Mouse (Mus musculus): Measurements from ENCODE around the gene Rpap3. TPM values are rescaled to one million over a fixed set of nuclear protein-coding genes. Genes with fewer than 3 reads are reported as not detected.

Gene Rpap3
- total RNA-seq, 2 experiments from 2014 or later: 11.5 to 12.4 TPM

- intact Hi-C loops (cut with DNase I): no loop called here
These were observed 33.3 kb upstream of the Rpap3 start for GRCm38 (mm10) chr15:97738923-97739322.

GRCm38 (mm10) chr15:97731988-97732387 is 26.4 kb upstream of the Rpap3 start:
- DNase-seq: no peak
- intact Hi-C loops (cut with DNase I): no loop called here

More at GRCm38 (mm10) chr15:97738923-97739322, 33.3 kb upstream of the Rpap3 start:
- DNase-seq: no peak

DNA sequence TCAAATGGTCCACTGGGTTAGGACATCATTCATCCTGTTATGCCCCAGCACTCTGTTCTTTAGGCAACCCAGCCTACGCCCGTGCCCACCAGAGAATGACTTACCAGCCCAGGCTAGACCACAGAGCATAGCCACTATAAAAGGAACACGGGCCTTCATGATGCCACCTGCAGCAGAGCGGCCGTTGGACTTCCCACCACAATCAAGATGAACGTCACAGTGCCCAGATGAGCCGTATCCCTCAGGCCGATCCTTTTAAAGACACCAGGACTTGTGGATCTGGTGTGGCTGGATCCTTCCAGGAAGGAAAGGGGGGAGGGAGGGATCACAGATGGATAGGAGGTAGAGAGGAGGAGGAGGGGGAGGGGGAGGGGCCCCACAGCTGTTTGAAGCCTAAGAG is 25.5 kb upstream of the Rpap3 start, which contains the start of gene Endou:
Endou (minus strand) TSS at position 229 of the 400 bp plus-strand sequence.
- DNase-seq: no peak
- intact Hi-C loops (cut with DNase I): no loop called here

DNA sequence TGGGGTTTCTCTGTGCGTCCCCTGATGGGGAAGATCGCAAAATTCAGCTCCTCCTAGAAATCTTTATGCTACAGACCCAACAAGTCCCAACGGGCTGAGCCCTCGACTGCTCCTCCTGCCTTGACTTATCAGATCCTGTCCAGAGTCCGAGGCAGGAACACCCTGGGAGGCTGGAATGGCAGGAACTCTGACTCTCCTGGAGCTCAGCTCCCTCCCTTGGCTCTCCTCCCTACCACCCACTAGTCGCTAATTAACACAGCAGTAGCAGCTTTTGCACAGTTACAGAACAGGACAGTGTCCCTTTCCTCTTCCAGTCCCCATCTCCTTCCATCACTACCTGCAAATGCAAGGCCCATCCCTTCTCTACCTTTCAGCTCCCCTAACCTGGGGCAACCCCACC is 24.7 kb upstream of the Rpap3 start:
- intact Hi-C loops (cut with DNase I): no loop called here
- DNase-seq: no peak

DNA sequence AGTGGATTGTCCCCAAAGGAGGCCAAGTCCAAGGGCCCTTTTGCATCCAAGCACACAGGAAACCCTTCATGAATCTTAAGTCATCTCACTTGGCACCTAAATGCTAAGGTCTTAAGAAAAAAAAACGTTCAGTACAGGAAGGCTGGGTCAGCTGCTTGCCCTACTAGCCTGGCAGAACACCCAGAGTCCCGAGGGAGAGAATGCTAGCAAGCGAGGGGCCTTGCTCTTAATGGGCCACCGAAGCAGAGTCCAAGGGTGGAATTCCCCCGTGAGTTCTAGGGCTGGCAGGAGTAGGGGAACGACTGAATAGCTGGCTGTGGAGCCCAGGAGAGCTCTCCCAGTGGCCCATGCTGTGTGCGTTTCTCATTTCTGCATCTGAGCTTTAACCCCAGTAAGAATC is 23.2 kb upstream of the Rpap3 start:
- DNase-seq: no peak
- intact Hi-C loops (cut with DNase I): no loop called here

GRCm38 (mm10) chr15:97728394-97728793 is 22.8 kb upstream of the Rpap3 start:
- intact Hi-C loops (cut with DNase I): no loop called here
- DNase-seq: peak in 1 of 2 experiments; percentile 45

GRCm38 (mm10) chr15:97727520-97727919 is 21.9 kb upstream of the Rpap3 start:
- DNase-seq: no peak
- intact Hi-C loops (cut with DNase I): no loop called here

DNA sequence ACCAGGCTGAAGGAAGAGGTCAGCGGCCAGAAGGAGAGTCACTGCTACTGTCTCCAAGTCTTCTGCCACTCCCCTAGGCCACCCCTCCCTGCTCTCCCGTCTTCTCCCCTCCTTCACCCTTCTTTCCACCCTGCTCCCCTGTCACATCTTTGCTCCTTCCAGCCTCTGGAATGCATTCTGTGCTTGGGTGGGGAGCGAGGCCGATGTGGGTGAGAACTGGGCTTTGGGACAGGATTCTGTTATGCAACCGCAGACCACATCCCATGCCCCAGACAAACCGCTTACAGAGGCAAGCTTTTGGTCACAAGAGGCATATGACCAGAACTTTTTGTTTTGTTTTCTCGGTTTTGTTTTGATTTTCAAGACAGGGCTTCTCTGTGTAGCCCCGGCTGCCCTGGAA is 21.4 kb upstream of the Rpap3 start:
- intact Hi-C loops (cut with DNase I): no loop called here
- DNase-seq: peak; percentile 35 to 43

DNA sequence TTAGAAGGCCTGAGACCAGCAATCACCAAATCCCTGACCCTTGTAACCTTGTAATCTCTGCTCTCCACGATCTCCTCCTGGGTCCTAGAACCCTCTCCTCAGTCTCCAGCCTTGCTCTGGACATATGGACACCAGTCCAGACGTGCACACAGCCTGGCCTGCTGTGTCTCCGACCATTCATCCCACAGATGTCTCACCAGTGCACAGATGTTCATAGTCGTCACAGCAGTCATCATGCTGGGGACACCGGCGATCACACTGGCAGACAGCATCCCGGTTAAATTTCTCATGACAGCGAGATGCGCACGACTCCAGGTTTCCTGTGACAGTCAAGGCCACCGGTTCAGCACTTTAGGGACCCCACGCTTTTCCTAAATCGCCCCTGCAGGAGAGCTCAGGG is 20.7 kb upstream of the Rpap3 start:
- no peak for DNase-seq
- intact Hi-C loops (cut with DNase I): no loop called here

DNA sequence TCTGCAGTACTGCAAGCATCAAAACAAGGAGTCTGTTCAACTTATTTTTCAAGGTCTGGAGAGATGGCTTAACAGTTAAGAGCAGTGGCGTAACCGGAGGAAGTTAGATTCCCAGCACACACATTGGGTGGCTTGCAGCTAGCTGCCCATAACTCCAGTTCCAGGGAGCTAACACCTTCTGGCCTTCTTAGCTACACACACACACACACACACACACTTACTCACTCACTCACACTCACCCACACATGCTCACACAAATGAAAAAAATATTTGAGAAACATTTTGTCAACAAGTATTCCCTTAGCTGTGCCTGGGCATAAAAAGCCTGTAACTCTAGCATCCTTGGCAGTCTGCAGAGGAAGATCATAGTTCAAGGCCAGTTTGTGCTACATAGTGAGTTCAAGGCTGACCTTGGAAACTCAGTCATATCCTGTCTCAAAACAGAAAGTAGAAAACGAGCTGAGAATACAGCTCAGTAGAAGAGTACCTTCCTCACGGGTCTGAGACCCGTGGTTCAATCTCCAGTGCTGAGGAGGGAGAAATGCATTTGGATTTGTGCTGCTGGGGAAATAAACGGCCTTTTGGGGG is 19.7 kb upstream of the Rpap3 start:
- intact Hi-C loops (cut with DNase I): no loop called here
- no peak for DNase-seq

DNA sequence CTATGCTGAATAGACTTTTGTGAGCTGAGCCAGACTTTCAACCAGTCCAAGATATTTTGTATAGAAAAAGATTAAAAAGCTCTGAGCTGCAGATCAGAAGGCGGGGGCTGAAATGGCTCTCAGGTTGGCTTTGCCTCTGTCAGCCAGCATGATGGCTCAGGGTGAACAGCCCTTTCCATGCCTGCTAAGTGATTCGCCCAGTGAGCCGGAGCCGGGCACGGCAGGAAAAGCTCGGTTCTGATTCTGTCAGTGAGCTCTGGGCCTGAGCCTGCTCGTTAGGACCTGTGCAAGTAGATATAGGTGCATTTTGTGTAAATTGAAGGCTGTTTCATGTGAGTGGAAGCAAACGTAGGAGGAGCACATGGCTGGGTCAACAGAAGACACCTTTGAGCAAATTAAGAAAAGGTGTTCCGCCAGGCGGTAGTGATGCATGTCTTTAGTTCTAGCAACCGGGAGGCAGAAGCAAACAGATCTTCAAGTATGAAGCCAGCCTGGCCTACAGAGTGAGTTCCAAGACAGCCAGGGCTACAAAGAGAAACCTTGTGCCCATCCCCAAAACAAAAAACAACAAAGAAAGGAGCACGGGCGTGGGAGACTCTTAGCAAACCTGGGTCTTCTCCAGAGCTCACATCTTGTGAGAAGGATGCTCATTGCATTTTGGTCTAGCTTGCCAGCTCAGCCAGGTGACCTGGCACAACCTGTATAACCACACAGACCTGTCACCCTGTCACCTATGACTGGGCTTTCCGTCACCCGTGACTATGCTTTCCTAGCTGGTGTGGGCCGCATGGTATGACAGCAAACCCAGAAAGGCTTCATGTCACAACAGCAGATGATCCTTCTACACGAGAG is 18.9 kb upstream of the Rpap3 start:
- no peak for DNase-seq
- intact Hi-C loops (cut with DNase I): no loop called here

- intact Hi-C loops (cut with DNase I): no loop called here
- no peak for DNase-seq
These were observed 18.1 kb upstream of the Rpap3 start for GRCm38 (mm10) chr15:97723536-97724345.

- intact Hi-C loops (cut with DNase I): no loop called here
- no peak for DNase-seq
These were observed 15.5 kb upstream of the Rpap3 start for GRCm38 (mm10) chr15:97721008-97721701.

DNA sequence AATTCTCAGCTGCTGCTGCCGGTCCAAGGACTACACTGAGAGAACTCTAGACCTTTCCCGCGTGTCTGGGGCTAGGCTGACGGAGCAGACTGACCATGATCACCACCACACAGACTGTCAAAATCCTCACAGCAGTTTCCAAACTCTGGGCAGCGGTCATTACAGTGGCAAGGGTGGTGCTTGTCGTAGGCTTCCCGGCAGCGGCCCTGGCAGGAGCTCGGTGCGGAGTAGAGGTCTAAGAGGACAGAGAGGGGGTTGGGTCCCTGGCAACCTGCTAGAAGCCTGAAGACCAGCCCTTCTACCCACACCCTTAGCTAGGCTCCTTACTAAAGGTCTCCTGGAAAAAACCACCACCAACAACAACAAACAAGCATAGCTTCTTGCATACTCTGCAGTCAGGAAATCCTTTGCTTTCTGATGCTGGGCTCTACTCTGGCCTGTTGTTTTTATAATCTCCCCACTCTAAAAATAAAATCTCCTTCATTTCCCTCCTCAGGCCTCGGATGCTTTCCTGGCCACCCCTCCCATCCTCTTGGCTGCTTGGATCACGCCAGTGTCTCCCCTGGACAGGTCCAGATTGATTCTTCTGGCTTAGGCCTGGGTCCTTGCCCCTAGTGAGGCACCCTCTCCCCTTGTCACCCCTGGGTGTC is 14.5 kb upstream of the Rpap3 start:
- DNase-seq: peak in 1 of 2 experiments; percentile 38
- intact Hi-C loops (cut with DNase I): no loop called here

DNA sequence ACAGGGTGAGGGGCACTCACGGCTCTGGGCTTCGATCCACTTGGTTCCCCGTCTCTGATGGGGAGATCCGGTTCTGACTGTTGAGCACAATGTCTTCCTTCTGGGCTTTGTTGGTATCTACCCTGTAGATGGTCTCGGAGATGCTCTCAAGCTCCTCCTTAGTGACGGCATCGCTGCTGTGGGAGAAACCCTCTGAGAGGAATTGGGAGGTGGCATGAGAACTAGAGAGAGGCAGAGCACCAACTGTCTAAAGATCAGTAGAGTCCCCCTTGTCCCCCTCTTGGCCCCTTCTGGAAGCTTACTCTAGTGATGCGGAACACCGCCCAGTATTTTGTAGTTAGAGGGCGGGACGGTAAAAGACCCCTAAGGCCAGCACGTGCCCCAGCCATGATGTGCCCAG is 13.9 kb upstream of the Rpap3 start:
- intact Hi-C loops (cut with DNase I): loop anchor here (2.0 to 5.0 kb wide), 3 partner anchors 47 to 233 kb away; partner anchors contain the start of gene Rapgef3
- no peak for DNase-seq

GRCm38 (mm10) chr15:97718535-97719155 is 13.0 kb upstream of the Rpap3 start:
- DNase-seq: no peak
- intact Hi-C loops (cut with DNase I): loop anchor here (1.0 to 5.0 kb wide), 4 partner anchors 48 to 234 kb away; partner anchors contain the start of gene Rapgef3

DNA sequence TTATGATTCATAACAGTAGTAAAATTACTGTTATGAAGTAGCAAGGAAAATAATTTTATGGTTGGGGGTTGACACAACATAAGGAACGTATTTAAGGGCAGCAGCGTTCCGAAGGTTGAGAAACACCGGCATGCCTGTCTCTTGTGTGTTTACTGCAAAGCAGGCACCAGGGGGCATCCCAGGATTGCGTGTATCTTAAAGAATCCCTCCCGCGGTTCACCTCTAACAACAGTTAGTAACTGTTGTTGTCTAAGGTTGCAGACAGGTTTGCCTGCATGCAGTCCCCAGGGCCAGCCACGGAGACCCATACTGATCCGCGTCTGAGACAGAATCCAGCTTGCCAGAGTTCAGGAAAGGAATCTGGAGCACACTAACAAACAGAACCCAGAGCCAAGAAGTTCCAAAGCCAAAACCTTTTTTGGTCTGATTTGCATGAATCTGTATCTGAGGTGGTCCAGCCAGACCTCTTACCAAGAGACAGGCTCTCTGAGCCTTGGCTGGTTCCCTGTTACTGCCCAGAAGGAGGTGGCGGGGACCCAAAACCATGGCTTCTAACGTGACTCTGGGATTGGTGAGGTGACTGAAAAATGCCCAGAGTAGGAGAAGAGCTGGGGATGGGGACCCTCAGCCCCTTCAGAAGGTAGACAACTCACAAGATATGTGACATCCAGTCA is 12.4 kb upstream of the Rpap3 start:
- peak; percentile 68 to 73 for DNase-seq
- intact Hi-C loops (cut with DNase I): loop anchor here (1.0 to 5.0 kb wide), 4 partner anchors 49 to 234 kb away; partner anchors contain the start of gene Rapgef3

DNA sequence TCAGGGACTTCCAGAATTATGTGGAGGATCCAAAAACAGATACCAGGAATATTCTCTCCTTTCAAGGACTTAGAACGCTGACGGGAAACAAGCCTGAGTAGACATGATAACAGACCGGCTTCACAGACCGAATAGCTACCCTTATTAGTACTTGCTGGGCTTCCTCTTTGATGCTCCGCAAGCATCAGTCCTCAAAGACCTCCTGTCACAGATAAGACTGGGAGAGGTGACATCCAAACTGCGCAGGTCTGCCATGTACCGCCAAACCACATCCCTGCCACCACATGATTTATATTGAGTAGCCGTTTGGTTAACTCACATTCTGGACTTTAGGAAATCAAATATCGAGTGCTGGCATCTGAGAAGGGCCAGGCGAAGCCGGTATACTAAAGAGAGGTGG is 11.2 kb upstream of the Rpap3 start:
- DNase-seq: no peak
- intact Hi-C loops (cut with DNase I): loop anchor here (5.0 kb wide), 1 partner anchor 236 kb away; no protein-coding TSS in a partner anchor

DNA sequence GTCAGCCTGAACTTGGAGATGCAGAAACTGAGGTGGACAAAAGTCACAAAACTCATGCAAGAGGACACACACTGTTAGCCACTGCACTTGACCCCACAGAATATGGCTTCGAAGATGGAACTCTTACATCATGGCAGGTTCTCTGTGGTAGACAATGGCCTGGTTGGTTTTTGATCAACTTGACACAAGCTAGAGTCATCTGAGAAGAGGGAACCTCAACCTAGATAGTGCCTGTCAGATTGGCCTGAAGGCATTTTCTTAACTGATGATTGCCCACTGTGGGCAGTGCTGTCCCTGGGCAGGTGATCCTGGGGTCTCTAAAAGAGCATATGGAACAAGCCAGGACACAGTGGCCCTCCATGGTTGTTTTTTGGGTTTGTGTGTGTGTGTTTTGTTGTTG is 10.1 kb upstream of the Rpap3 start:
- no peak for DNase-seq
- intact Hi-C loops (cut with DNase I): loop anchor here (5.0 kb wide), 1 partner anchor 237 kb away; no protein-coding TSS in a partner anchor

All from heart, postnatal 14 days (tissue).